Mouse (Mus musculus): ENCODE results near the gene Llgl2. TPM values are rescaled to one million over a fixed set of nuclear protein-coding genes. Genes with fewer than 3 reads are reported as not detected.
"Not testable (repeated sequence)": the region's sequence is repeated elsewhere in the genome, so short reads cannot be mapped to it uniquely, and the experiment has no call there.

The Llgl2 gene
- polyA plus RNA-seq, 1 experiment from 2014 or later = 6.2 TPM

- WGBS = 89% methylated on average over 5 of the region's 5 CpGs
- no peak overlapping the region for H3K4me3 ChIP-seq (ENCODE audit: low read depth, low read length)
- no peaks in the 10 kb centered on the region; the same call in 1 of the 2 replicates for H3K36me3 ChIP-seq (ENCODE audit: control insufficient read depth, insufficient read depth, low read length)
- peaks cover 22% of the 10 kb centered on the region for H3K4me1 ChIP-seq (ENCODE audit: control insufficient read depth, insufficient read depth, low read length)
- H3K4me2 ChIP-seq (ENCODE audit: low read depth, severe bottlenecking) = no peak overlapping the region
- H3K27me3 ChIP-seq (ENCODE audit: control insufficient read depth, insufficient read depth, low read length) = no peaks in the 10 kb centered on the region
- no peak overlapping the region for H3K9ac ChIP-seq (ENCODE audit: low read length)
- no peak for ATAC-seq (ENCODE audit: insufficient number of reproducible peaks, low FRiP score, low TSS enrichment, low read depth)
- no peak for DNase-seq (ENCODE audit: low spot score)
- H3K27ac ChIP-seq (replicated peaks; ENCODE audit: low read depth, low read length) = no peak overlapping the region
- H3K9me3 ChIP-seq (ENCODE audit: control insufficient read depth, low read length) = no peaks in the 10 kb centered on the region; the same call in 1 of the 2 replicates
Measured at GRCm38 (mm10) chr11:115843891-115844239, 20.0 kb downstream of the Llgl2 start.

DNA sequence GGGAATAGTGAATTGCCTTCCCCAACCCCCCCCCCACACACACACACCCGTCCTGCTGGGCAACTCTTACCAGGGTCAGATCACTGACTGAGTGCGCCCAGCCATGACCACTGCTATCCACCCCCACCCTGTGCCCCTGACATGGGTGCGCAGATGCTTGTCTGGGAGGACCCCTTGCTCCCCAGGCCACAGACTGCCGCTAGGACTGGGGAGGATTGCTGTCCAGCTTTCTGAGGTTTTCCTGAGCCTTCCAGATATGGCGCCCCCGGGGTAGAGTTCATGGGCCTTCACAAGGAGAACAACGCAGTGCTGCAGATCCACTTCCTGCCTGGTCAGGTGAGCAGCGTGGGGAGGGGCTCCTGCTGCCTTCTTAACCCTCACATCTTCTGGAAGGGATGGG, 20.4 kb downstream of the Llgl2 start:
- WGBS = 88% methylated on average over 8 of the region's 8 CpGs

GRCm38 (mm10) chr11:115845819-115846218, 22.0 kb downstream of the Llgl2 start:
- DNase-seq (ENCODE audit: low spot score) (no peak), ATAC-seq (ENCODE audit: insufficient number of reproducible peaks, low FRiP score, low TSS enrichment, low read depth) (no peak)
- no peak overlapping the region for H3K4me3 ChIP-seq (ENCODE audit: low read depth, low read length)
- WGBS = 93% methylated on average over 2 of the region's 2 CpGs
- H3K27me3 ChIP-seq (ENCODE audit: control insufficient read depth, insufficient read depth, low read length) = no peaks in the 10 kb centered on the region
- H3K9ac ChIP-seq (ENCODE audit: low read length) = no peak overlapping the region
- H3K9me3 ChIP-seq (ENCODE audit: control insufficient read depth, low read length) = no peaks in the 10 kb centered on the region; the same call in 1 of the 2 replicates
- H3K36me3 ChIP-seq (ENCODE audit: control insufficient read depth, insufficient read depth, low read length) = peaks cover under 1% of the 10 kb centered on the region; the same call in 1 of the 2 replicates
- H3K4me1 ChIP-seq (ENCODE audit: control insufficient read depth, insufficient read depth, low read length) = peaks cover 11% of the 10 kb centered on the region
- no peak overlapping the region for H3K4me2 ChIP-seq (ENCODE audit: low read depth, severe bottlenecking)
- no peak overlapping the region for H3K27ac ChIP-seq (replicated peaks; ENCODE audit: low read depth, low read length)

More for the DNA sequence above, 20.4 kb downstream of the Llgl2 start:
- Histone ChIP-seq H3K4me3 (ENCODE audit: low read depth, low read length) (no peak overlapping the region), H3K9ac (ENCODE audit: low read length) (no peak overlapping the region), H3K4me1 (ENCODE audit: control insufficient read depth, insufficient read depth, low read length) (peaks cover 18% of the 10 kb centered on the region), H3K36me3 (ENCODE audit: control insufficient read depth, insufficient read depth, low read length) (no peaks in the 10 kb centered on the region; the same call in 1 of the 2 replicates), H3K4me2 (ENCODE audit: low read depth, severe bottlenecking) (no peak overlapping the region), H3K27me3 (ENCODE audit: control insufficient read depth, insufficient read depth, low read length) (no peaks in the 10 kb centered on the region), H3K9me3 (ENCODE audit: control insufficient read depth, low read length) (no peaks in the 10 kb centered on the region; the same call in 1 of the 2 replicates), H3K27ac (replicated peaks; ENCODE audit: low read depth, low read length) (no peak overlapping the region)
- DNase-seq (ENCODE audit: low spot score) (no peak), ATAC-seq (ENCODE audit: insufficient number of reproducible peaks, low FRiP score, low TSS enrichment, low read depth) (no peak)

- H3K4me1 ChIP-seq (ENCODE audit: control insufficient read depth, insufficient read depth, low read length) = 0 out of 2 replicates have a peak, but pooled peaks cover 2% of the 10 kb centered on the region
- H3K27ac ChIP-seq (replicated peaks; ENCODE audit: low read depth, low read length) = no peak overlapping the region
- H3K27me3 ChIP-seq (ENCODE audit: control insufficient read depth, insufficient read depth, low read length) = peaks cover 27% of the 10 kb centered on the region
- no peak overlapping the region for H3K9ac ChIP-seq (ENCODE audit: low read length)
- H3K9me3 ChIP-seq (ENCODE audit: control insufficient read depth, low read length) = no peaks in the 10 kb centered on the region
- H3K4me3 ChIP-seq (ENCODE audit: low read depth, low read length) = no peak overlapping the region
- peaks cover 3% of the 10 kb centered on the region; the same call in 1 of the 2 replicates for H3K36me3 ChIP-seq (ENCODE audit: control insufficient read depth, insufficient read depth, low read length)
- 78% methylated on average over 6 of the region's 6 CpGs for WGBS
- no peak overlapping the region for H3K4me2 ChIP-seq (ENCODE audit: low read depth, severe bottlenecking)
- DNase-seq (ENCODE audit: low spot score) (no peak), ATAC-seq (ENCODE audit: insufficient number of reproducible peaks, low FRiP score, low TSS enrichment, low read depth) (no peak)
Measured at GRCm38 (mm10) chr11:115854674-115855073, 30.8 kb downstream of the Llgl2 start.

DNA sequence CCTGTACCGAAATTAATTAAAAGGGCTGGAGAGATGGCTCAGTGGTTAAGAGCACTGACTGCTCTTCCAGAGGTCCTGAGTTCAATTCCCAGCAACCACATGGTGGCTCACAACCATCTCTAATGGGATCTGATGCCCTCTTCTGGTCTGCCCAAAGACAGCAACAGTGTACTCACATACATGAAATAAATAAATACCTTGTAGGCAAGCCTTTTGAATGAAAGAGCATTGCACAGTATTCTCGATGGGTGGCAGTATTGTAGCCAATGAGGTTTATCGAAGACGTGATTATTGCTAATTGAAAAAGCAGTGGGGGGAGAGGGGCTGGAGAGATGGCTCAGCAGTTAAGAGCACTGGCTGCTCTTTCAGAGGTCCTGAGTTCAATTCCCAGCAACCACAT, 33.3 kb downstream of the Llgl2 start:
- H3K4me3 ChIP-seq (ENCODE audit: low read depth, low read length); H3K9me3 ChIP-seq (ENCODE audit: control insufficient read depth, low read length); H3K27ac ChIP-seq (replicated peaks; ENCODE audit: low read depth, low read length); H3K36me3 ChIP-seq (ENCODE audit: control insufficient read depth, insufficient read depth, low read length); H3K4me2 ChIP-seq (ENCODE audit: low read depth, severe bottlenecking); H3K4me1 ChIP-seq (ENCODE audit: control insufficient read depth, insufficient read depth, low read length); H3K9ac ChIP-seq (ENCODE audit: low read length); DNase-seq (ENCODE audit: low spot score); ATAC-seq (ENCODE audit: insufficient number of reproducible peaks, low FRiP score, low TSS enrichment, low read depth): not testable (repeated sequence)
- 94% methylated on average over 4 of the region's 4 CpGs for WGBS
- peaks cover 47% of the 10 kb centered on the region for H3K27me3 ChIP-seq (ENCODE audit: control insufficient read depth, insufficient read depth, low read length)

DNA sequence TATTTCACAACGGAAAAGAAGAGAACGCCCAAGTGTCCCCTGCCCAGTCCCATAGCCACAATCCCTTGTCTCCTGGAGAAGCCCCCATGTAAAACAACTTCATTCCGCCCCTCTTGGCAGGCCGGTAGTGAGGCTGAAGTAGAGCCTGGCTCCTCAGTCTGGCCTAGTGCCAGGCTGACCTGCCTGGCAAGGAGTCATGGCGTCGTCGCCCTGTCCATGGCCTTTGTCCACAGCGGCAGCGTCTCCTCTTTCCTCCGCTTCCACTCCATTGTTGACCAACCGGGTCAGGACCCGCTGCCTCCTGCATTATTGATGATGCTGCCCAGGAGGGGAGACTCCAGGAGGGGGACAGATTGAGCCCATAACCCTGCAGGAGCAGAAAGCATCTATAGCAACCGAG, 34.1 kb downstream of the Llgl2 start:
- Histone ChIP-seq H3K36me3 (ENCODE audit: control insufficient read depth, insufficient read depth, low read length) (no peaks in the 10 kb centered on the region), H3K27me3 (ENCODE audit: control insufficient read depth, insufficient read depth, low read length) (peaks cover 47% of the 10 kb centered on the region), H3K27ac (replicated peaks; ENCODE audit: low read depth, low read length) (no peak overlapping the region), H3K9me3 (ENCODE audit: control insufficient read depth, low read length) (no peaks in the 10 kb centered on the region), H3K9ac (ENCODE audit: low read length) (no peak overlapping the region), H3K4me3 (ENCODE audit: low read depth, low read length) (0 out of 2 replicates have a peak overlapping the region, but pooled peaks have one; percentile 10), H3K4me2 (ENCODE audit: low read depth, severe bottlenecking) (no peak overlapping the region), H3K4me1 (ENCODE audit: control insufficient read depth, insufficient read depth, low read length) (0 out of 2 replicates have a peak, but pooled peaks cover 2% of the 10 kb centered on the region)
- DNase-seq (ENCODE audit: low spot score) (no peak), ATAC-seq (ENCODE audit: insufficient number of reproducible peaks, low FRiP score, low TSS enrichment, low read depth) (no peak)
- WGBS = 60% methylated on average over 13 of the region's 13 CpGs

DNA sequence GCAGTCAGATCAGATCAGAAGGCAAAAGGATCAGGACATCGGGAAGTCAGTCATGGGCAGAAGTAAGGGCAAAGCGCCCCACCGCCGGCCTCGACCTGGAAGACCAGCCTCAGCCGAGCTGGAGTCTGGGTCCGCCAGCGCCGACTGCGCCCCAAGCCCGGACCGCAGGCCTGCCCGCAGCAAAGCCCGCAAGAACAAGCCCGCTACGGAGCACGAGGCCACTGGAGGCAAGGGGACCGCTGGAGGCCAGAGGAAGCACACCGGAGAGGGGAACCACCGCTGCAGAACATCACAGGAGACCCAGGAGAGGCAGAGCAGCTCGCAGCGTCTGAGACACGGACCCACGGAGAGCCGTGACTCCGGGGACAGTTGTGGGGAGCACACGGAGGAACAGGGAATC, 34.5 kb downstream of the Llgl2 start, which contains the start of gene Myo15b:
Gene Myo15b (plus strand): TSS at position 53 of the 400 bp plus-strand sequence.
- Histone ChIP-seq H3K4me3 (ENCODE audit: low read depth, low read length) (peak within 1 kb of the TSS; percentile 28), H3K4me1 (ENCODE audit: control insufficient read depth, insufficient read depth, low read length) (0 out of 2 replicates have a peak, but pooled peaks cover 2% of the 10 kb centered on the region), H3K27ac (replicated peaks; ENCODE audit: low read depth, low read length) (no peak within 1 kb of the TSS), H3K9me3 (ENCODE audit: control insufficient read depth, low read length) (no peaks in the 10 kb centered on the region), H3K27me3 (ENCODE audit: control insufficient read depth, insufficient read depth, low read length) (peaks cover 47% of the 10 kb centered on the region), H3K4me2 (ENCODE audit: low read depth, severe bottlenecking) (peak within 1 kb of the TSS; percentile 47), H3K9ac (ENCODE audit: low read length) (peak within 1 kb of the TSS; percentile 37; the same call in 1 of the 2 replicates), H3K36me3 (ENCODE audit: control insufficient read depth, insufficient read depth, low read length) (no peaks in the 10 kb centered on the region)
- 10% methylated on average over 27 of the region's 27 CpGs for WGBS
- DNase-seq (ENCODE audit: low spot score) (peak; percentile 36), ATAC-seq (ENCODE audit: insufficient number of reproducible peaks, low FRiP score, low TSS enrichment, low read depth) (no peak)

DNA sequence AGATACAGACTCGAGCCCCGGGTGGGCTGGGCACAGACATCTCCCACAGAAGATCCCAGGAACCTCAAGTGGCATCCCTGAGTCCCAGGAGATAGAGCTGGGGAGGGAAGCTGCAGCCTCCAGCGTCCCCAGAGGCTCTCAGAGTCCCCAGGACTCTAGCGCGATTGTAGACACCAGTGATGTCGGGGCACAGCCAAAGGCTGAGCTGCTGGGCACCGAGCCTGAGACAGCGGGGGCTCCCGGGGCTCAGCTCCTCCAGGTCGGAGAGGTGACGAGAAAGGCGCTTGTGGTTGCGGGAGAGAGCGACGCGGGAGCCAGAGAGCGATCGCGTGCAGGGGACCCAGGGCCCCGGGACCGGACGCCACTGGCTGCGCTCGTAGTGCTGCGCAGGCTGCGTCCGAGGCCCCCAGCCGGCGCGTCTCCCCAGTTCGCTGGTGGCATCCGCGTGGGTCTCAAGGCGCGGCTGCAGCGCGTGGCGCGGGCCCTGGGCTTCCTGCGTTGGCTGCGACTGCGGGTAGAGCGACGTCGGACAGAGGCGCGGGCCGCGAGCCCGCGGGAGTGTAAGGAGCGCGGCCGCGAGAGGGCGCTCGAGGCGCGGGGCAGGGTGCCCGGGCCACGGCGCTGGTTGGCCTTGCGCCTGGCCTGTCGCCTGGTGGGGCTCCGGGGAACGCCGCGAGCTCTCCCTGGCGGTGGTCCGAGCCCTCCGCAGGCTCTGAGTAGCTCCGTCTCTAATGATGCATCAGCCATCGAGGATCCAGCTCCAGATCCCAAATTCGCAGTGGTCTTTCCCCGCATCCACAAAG, 35.5 kb downstream of the Llgl2 start:
- WGBS = 1% methylated on average over 75 of the region's 75 CpGs
- Histone ChIP-seq H3K27me3 (ENCODE audit: control insufficient read depth, insufficient read depth, low read length) (peaks cover 47% of the 10 kb centered on the region), H3K4me3 (ENCODE audit: low read depth, low read length) (peak overlapping the region; percentile 28), H3K27ac (replicated peaks; ENCODE audit: low read depth, low read length) (no peak overlapping the region), H3K4me2 (ENCODE audit: low read depth, severe bottlenecking) (peak overlapping the region; percentile 47), H3K36me3 (ENCODE audit: control insufficient read depth, insufficient read depth, low read length) (no peaks in the 10 kb centered on the region), H3K9ac (ENCODE audit: low read length) (peak overlapping the region; percentile 37; the same call in 1 of the 2 replicates), H3K9me3 (ENCODE audit: control insufficient read depth, low read length) (no peaks in the 10 kb centered on the region), H3K4me1 (ENCODE audit: control insufficient read depth, insufficient read depth, low read length) (0 out of 2 replicates have a peak, but pooled peaks cover 2% of the 10 kb centered on the region)
- ATAC-seq (ENCODE audit: insufficient number of reproducible peaks, low FRiP score, low TSS enrichment, low read depth) = peak; percentile 75
- peak; percentile 90 for DNase-seq (ENCODE audit: low spot score)
